Mouse (Mus musculus) midbrain, embryonic 11.5 days (tissue): ENCODE results near the gene Cd9. TPM values are rescaled to one million over a fixed set of nuclear protein-coding genes. Genes with fewer than 3 reads are reported as not detected.
A peak's percentile ranks its signal among the peaks of the same experiment; 100 is the strongest.

ENCODE experiments used
- ATAC-seq: fragments of 200-750 bp; cut with Nextera tagmentation; 2 replicates; pipeline ENCODE4 v1.8.0; 2017; ENCODE audit warnings: moderate TSS enrichment, moderate library complexity; ENCODE audit not compliant: low FRiP score
- DNase-seq: peaks from one replicate; pipeline ENCODE4 v3.0.0; 2015; ENCODE audit warnings: low spot score; ENCODE audit errors: missing footprints
- H3K27ac ChIP-seq: fragments of 300-500 bp; sonication (generic); 2 replicates; pipeline ENCODE4 v1.5.1; 2014; ENCODE audit warnings: low read depth, low read length
- H3K27me3 ChIP-seq: fragments of 300-500 bp; sonication (generic); 2 replicates; pipeline ENCODE4 v1.6.1; 2014; ENCODE audit warnings: mild to moderate bottlenecking, low read length, moderate library complexity, mixed read lengths; ENCODE audit not compliant: control insufficient read depth, insufficient read depth
- H3K36me3 ChIP-seq: fragments of 300-500 bp; sonication (generic); 2 replicates; pipeline ENCODE4 v1.6.1; 2014; ENCODE audit warnings: mild to moderate bottlenecking, low read length, moderate library complexity, mixed read lengths; ENCODE audit not compliant: control insufficient read depth, insufficient read depth
- H3K4me1 ChIP-seq: fragments of 300-500 bp; sonication (generic); 2 replicates; pipeline ENCODE4 v1.6.1; 2014; ENCODE audit warnings: low read length; ENCODE audit not compliant: control insufficient read depth, insufficient read depth
- H3K4me2 ChIP-seq: fragments of 300-500 bp; sonication (generic); 2 replicates; pipeline ENCODE4 v1.6.1; 2014; ENCODE audit warnings: mild to moderate bottlenecking, moderate library complexity
- H3K4me3 ChIP-seq: fragments of 300-500 bp; sonication (generic); 2 replicates; pipeline ENCODE4 v1.5.1; 2014; ENCODE audit warnings: low read depth, low read length
- H3K9ac ChIP-seq: fragments of 300-500 bp; sonication (generic); 2 replicates; pipeline ENCODE4 v1.6.1; 2014; ENCODE audit warnings: low read length
- H3K9me3 ChIP-seq: fragments of 300-500 bp; sonication (generic); 2 replicates; pipeline ENCODE4 v1.6.1; 2016; ENCODE audit warnings: low read length; ENCODE audit not compliant: control insufficient read depth
- WGBS: fragments of 180-500 bp; shearing (Covaris S2); extraction: QIAGEN DNeasy Blood & Tissue Kit; methylation state at CpG from one replicate; pipeline ENCODE4 v1.1.7; 2014; 5-methylcytosine and 5-hydroxymethylcytosine counted together
- polyA plus RNA-seq: library from polyadenylated mRNA; unstranded; fragments of >200 nt; fragmentation: Nextera tagmentation; extraction: Ambion mirVana; gene quantifications from 2 replicates; pipeline ENCODE4 v1.2.1, GENCODE M21; 2014

Cd9 gene
- polyA plus RNA-seq, 1 experiment from 2014 or later = 34.7 TPM

DNA sequence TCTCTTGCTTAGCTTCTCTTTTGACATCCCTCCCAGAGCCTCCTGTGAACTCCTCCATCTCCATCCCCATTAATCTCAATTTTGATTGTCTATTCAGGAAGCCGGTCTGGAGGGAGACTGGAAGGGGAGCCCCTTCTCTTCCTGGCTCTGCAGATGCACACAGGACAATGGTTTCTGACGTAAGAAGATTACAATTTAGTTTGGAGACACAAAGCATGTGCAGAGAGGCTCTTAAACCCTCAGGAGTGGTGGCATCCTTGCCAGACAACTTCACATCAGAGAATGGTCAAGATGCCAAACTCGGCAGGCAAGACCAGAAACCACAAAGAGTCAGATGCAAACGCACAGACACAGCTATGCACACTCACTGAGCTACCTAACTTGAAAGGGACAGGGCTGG, 22.7 kb downstream of the Cd9 start:
- no peak for ATAC-seq
- no peak overlapping the region for H3K4me3 ChIP-seq
- no peak overlapping the region for H3K9ac ChIP-seq
- no peak overlapping the region for H3K4me2 ChIP-seq
- peaks cover 3% of the 10 kb centered on the region; the same call in 1 of the 2 replicates for H3K4me1 ChIP-seq
- WGBS = 48% methylated on average over 4 of the region's 4 CpGs
- H3K9me3 ChIP-seq = no peaks in the 10 kb centered on the region
- no peaks in the 10 kb centered on the region for H3K27me3 ChIP-seq
- H3K27ac ChIP-seq = no peak overlapping the region
- DNase-seq = no peak
- no peaks in the 10 kb centered on the region for H3K36me3 ChIP-seq

DNA sequence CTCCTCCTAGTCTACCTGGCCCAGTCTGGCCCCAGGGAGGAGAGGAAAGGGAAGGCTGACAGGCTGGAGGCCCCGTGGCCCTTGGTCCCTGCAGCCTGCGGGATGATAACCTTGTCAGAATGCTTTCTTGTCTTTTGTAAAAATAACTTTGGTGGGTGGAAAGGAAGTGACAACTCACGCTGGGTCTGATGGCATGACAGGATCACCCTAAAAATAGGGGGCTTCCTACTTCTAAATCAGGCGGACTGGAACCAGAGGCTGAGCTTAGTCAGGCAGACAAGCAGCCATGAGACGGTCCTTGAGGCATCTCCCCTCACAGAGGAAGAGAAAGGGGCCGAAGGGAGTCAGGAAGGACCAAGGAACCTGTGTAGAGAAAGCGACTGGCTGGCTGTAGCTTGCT, 23.3 kb downstream of the Cd9 start:
- DNase-seq = no peak
- Histone ChIP-seq H3K9me3 (no peaks in the 10 kb centered on the region), H3K4me1 (peaks cover 3% of the 10 kb centered on the region; the same call in 1 of the 2 replicates), H3K4me3 (no peak overlapping the region), H3K27ac (no peak overlapping the region), H3K9ac (no peak overlapping the region), H3K4me2 (no peak overlapping the region), H3K36me3 (no peaks in the 10 kb centered on the region), H3K27me3 (no peaks in the 10 kb centered on the region)
- WGBS = 78% methylated on average over 7 of the region's 7 CpGs
- no peak for ATAC-seq

DNA sequence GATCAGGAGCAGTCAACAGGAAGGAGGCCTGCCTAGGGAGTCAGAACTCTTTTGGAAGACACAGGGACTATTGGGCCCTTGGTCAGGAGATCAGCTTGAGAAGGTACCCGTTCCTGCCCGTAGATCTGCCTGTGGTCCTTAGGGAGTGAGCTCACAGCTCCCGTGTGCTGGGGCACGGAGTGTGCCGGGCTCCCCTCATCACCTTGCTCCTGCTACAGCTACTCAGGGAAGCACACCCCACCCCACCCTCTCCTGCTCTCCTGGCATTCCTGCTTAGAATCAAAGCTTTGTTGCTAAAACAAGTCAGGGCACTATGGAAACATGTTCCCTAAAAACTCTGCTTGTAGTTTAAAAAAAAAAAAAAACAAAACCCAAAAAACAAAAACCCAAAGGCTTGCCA, 24.0 kb downstream of the Cd9 start:
- no peaks in the 10 kb centered on the region for H3K27me3 ChIP-seq
- H3K4me2 ChIP-seq = no peak overlapping the region
- no peak overlapping the region for H3K27ac ChIP-seq
- H3K4me1 ChIP-seq = no peaks in the 10 kb centered on the region
- no peaks in the 10 kb centered on the region for H3K9me3 ChIP-seq
- DNase-seq (no peak), ATAC-seq (no peak)
- no peak overlapping the region for H3K9ac ChIP-seq
- 98% methylated on average over 5 of the region's 5 CpGs for WGBS
- no peak overlapping the region for H3K4me3 ChIP-seq
- H3K36me3 ChIP-seq = no peaks in the 10 kb centered on the region

DNA sequence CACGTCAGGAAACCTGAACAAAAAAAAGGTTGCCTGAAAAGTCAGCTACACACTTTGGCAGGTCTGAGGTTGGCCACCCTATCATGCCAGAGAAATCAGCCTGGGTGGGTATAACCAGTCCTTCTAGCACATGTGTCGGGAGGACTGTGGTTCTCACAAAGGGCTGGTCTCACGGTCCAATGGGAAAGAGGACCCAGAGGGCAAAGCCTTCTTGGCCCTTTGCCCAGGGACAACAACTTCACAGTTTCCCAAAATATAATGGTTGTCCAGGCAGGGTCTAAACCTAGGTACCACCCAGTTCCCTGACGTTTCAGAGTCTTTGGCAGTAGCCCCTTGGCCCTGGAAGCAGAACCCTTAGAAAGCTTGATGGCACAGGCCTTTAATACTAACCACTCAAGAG, 25.4 kb downstream of the Cd9 start:
- 85% methylated on average over 4 of the region's 4 CpGs for WGBS
- H3K4me3 ChIP-seq = no peak overlapping the region
- no peak for ATAC-seq
- no peak overlapping the region for H3K4me2 ChIP-seq
- H3K9ac ChIP-seq = no peak overlapping the region
- no peaks in the 10 kb centered on the region for H3K9me3 ChIP-seq
- H3K27ac ChIP-seq = no peak overlapping the region
- no peaks in the 10 kb centered on the region for H3K4me1 ChIP-seq
- no peaks in the 10 kb centered on the region for H3K27me3 ChIP-seq
- DNase-seq = no peak
- no peaks in the 10 kb centered on the region for H3K36me3 ChIP-seq

DNA sequence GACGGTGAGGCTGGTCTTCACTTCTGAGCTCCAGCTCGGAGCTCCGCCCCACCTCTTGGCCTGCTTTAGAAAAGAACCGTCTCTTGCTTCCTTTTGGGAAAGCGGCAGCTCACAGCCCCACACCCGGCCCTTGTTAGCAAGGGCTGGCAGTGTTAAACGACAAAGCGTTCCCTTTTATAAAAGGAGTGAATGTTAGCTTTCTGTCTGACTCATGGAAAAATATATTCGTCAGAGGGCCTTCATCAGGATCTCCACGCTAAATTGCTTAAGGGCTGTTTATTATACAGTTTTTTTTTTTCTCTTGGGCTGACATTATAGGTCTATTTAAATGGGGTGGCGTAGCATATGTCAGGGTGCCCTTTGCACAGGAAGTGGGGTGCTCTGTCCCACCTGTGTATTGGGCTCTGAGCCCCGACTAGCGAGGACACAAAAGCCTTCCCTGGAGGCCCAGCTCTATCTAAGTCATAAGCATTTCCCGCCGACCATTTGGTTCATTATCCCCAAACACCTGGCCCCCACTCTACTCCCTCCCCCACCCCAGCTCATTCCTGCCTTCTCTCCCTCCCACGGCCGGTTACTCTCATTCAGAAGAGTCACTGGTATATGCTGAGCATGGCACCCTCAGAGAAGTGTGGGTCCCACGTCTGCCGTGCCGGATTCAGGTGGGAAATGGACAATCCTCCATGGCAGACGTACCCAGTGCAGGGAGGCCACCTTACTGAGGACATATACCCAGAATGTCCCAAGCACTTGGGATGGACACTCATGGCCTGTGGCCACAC, 26.2 kb downstream of the Cd9 start:
- H3K9ac ChIP-seq = no peak overlapping the region
- H3K4me1 ChIP-seq = no peaks in the 10 kb centered on the region
- ATAC-seq = no peak
- H3K9me3 ChIP-seq = no peaks in the 10 kb centered on the region
- DNase-seq = no peak
- no peak overlapping the region for H3K27ac ChIP-seq
- 65% methylated on average over 21 of the region's 21 CpGs for WGBS
- H3K4me3 ChIP-seq = no peak overlapping the region
- H3K36me3 ChIP-seq = no peaks in the 10 kb centered on the region
- no peak overlapping the region for H3K4me2 ChIP-seq
- no peaks in the 10 kb centered on the region for H3K27me3 ChIP-seq

DNA sequence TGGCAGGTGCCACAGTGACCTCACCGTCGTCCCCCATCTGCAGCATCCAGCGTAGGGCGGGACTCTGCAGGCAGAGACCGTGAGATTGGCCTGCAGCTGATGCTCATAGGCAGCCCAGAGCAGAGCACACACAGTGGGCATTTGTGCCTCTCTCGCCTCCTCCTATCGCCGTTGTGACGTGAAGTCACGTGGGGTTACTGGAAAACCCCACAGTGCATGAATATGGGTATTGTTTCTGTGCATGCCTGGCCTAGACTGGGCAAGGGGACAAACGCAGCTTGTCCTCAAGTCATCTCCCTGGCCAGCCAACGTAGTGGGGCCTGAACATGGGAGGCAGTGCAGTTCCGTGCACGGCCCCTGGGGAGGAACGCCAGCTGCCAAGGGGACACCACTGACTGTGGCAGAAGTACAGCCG, 27.3 kb downstream of the Cd9 start:
- no peak for DNase-seq
- no peak overlapping the region for H3K9ac ChIP-seq
- H3K27ac ChIP-seq = no peak overlapping the region
- no peaks in the 10 kb centered on the region for H3K9me3 ChIP-seq
- H3K27me3 ChIP-seq = no peaks in the 10 kb centered on the region
- no peak overlapping the region for H3K4me2 ChIP-seq
- ATAC-seq = 0 out of 2 replicates have a peak, but pooled peaks have one; percentile 40
- H3K4me1 ChIP-seq = no peaks in the 10 kb centered on the region
- 84% methylated on average over 16 of the region's 16 CpGs for whole genome bisulfite sequencing
- H3K4me3 ChIP-seq = no peak overlapping the region
- no peaks in the 10 kb centered on the region for H3K36me3 ChIP-seq

DNA sequence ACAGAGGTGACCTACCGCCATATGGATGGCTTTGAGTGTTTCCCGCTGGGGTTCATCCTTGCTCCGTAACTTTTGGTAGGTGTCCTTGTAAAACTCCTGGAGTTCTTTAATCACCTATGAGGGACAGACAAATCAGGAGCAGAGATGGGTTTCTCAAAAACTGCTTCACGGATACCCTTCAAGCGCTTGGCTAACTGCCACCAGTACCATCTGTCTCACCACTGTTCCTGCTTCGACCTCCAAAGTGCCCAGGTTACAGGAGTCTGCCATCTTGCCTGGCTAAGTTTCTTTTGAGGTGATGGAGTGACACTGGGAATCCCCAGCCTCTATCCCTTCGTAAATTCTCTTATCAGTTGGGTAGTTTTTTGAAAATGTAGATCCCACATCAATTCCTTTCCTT, 32.3 kb downstream of the Cd9 start:
- H3K9ac ChIP-seq = no peak overlapping the region
- H3K4me2 ChIP-seq = no peak overlapping the region
- no peaks in the 10 kb centered on the region for H3K9me3 ChIP-seq
- ATAC-seq (no peak), DNase-seq (peak; percentile 53)
- H3K27ac ChIP-seq = no peak overlapping the region
- no peaks in the 10 kb centered on the region for H3K36me3 ChIP-seq
- 94% methylated on average over 7 of the region's 7 CpGs for WGBS
- no peaks in the 10 kb centered on the region for H3K27me3 ChIP-seq
- no peaks in the 10 kb centered on the region for H3K4me1 ChIP-seq
- no peak overlapping the region for H3K4me3 ChIP-seq

DNA sequence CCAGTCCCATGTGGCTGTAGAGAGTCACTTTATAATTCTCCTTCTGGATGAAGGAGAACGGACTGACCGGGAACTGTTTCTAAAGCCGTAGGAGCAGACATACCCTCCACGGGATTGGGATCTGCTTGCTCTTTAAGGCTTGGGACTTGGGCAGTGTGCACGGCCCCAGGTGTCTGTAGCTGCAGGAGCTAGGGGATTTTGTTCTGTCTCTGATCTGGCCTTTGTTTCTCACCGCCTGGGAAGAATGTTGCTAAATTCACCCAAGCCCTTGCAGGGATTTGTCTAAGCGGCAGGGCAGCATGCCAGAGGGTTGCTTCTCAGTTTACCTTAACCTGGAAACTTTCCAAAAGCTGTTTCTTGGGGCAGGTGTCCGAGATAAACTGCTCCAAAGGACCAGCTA, 32.8 kb downstream of the Cd9 start:
- H3K9ac ChIP-seq = no peak overlapping the region

DNA sequence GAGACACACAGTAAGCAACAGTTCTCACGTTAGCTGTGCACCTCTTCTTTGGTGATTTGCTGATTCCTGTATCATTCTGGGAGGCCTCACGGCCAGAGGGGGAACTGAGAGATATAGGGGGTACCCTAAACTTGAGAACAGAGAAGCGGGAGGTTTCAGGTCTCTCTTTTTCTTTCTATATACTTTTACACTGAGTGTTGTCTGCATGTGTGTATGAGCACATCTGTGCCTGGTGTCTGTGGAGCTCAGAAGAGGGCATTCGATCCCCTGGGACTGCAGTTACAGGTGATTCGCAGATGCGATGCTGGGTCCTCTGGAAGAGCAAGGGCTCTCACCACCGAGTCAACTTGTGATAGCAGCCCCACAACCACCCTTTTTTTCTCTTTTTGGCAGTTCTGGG, 33.3 kb downstream of the Cd9 start:
- H3K36me3 ChIP-seq = no peaks in the 10 kb centered on the region
- no peaks in the 10 kb centered on the region for H3K27me3 ChIP-seq
- H3K27ac ChIP-seq = no peak overlapping the region
- no peak overlapping the region for H3K9ac ChIP-seq
- H3K4me2 ChIP-seq = no peak overlapping the region
- 86% methylated on average over 7 of the region's 7 CpGs for WGBS
- H3K9me3 ChIP-seq = no peaks in the 10 kb centered on the region
- no peak overlapping the region for H3K4me3 ChIP-seq
- DNase-seq (no peak), ATAC-seq (no peak)
- no peaks in the 10 kb centered on the region for H3K4me1 ChIP-seq

More for the DNA sequence above, 32.8 kb downstream of the Cd9 start:
- WGBS = 66% methylated on average over 8 of the region's 8 CpGs
- no peaks in the 10 kb centered on the region for H3K4me1 ChIP-seq
- no peaks in the 10 kb centered on the region for H3K27me3 ChIP-seq
- H3K9me3 ChIP-seq = no peaks in the 10 kb centered on the region
- no peak overlapping the region for H3K27ac ChIP-seq
- no peak for DNase-seq
- no peak overlapping the region for H3K4me2 ChIP-seq
- ATAC-seq = no peak
- no peaks in the 10 kb centered on the region for H3K36me3 ChIP-seq
- no peak overlapping the region for H3K4me3 ChIP-seq
